Mouse (Mus musculus): ENCODE results near the gene Rbm42.

The Rbm42 gene

GRCm38 (mm10) chr7:30649591-30650540 is at the start of gene Rbm42:
Rbm42 (minus strand) TSS chr7:30650317.
- peak; percentile 99 for DNase-seq

GRCm38 (mm10) chr7:30698589-30698988 is 48.5 kb upstream of the Rbm42 start, which contains the start of gene 2200002J24Rik:
2200002J24Rik (plus strand) TSS chr7:30698926.
- DNase-seq = peak; percentile 22

DNA sequence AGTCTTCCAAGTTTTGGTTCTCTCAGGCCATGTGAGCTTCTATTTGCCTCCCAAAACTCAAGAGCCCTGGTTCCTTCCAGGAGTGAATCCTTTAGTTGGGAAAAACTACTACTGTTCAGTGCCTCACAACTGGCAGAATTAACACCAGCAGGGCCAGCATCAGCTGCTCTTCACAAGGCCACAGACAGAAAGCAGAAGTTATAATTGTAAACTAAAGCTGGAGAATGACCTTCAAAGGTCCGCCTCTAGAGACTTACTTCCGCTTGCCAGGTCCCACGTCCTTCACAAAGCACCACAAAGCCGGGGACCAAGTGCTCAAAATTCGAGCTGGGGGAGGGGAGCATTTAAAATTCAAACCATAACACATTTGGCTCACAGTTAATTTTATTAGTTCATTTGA is 48.0 kb upstream of the Rbm42 start:
- no peak for DNase-seq

GRCm38 (mm10) chr7:30688325-30688724 is 38.2 kb upstream of the Rbm42 start:
- DNase-seq = no peak

- no peak for DNase-seq
These were observed 33.3 kb upstream of the Rbm42 start for GRCm38 (mm10) chr7:30683425-30683824.

- DNase-seq = no peak
These were observed 31.8 kb upstream of the Rbm42 start for GRCm38 (mm10) chr7:30681897-30682296.

DNA sequence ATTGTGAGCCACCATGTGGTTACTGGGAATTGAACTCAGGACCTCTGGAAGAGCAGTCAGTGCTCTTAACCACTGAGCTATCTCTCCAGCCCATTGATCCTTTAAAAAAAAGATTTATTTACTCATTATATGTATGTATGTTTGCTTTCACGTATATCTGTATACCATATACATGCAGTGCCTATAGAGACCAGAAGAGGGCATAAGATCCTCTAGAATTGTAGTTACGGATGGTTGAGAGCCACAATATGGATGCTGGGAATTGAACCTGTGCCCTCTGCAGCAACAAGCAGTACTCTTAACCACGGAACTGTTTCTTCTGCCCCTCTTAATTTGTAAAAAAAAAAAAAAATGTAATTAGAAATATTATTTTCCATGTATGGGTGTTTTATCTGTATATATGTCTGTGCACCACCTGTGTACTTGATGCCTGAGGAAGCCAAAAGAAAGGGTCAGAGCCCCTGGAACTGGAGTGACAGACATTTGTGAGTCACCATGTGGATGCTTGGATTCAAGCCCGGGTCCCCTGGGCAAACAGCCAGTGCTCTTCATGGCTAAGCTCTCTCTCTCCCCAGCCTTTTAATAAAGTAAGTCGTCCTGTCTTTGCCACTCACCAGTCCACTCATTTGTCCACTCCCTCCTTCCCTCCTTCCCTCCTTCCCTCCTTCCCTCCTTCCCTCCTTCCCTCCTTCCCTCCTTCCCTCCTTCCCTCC is 28.3 kb upstream of the Rbm42 start:
- DNase-seq = no peak

GRCm38 (mm10) chr7:30671480-30671879 is 21.4 kb upstream of the Rbm42 start, which contains the start of gene Pmis2:
Pmis2 (minus strand) TSS chr7:30671605.
- no peak for DNase-seq

GRCm38 (mm10) chr7:30669229-30669628 is 19.1 kb upstream of the Rbm42 start:
- no peak for DNase-seq

DNA sequence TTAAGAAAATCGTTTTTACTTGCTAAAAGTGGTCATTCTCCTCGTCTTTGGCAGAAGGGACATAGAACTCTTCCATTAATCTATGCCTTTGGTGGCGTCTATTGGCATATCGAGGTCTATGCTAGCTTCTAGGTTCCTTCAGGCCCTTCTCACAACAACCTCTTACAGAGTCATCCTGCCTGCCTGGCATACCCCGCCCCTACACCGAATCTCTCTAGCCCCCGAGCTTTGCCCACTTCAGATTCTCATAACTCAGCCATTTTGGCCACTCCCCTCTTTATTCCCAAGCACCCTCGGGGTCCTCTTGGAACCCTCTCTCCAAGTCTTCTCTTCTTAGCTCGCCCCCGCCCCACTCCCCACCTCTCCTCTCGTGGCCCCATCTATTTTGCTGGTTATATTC is 15.2 kb upstream of the Rbm42 start:
- no peak for DNase-seq

GRCm38 (mm10) chr7:30664529-30665200 is 14.5 kb upstream of the Rbm42 start, which contains the start of gene Haus5:
Haus5 (minus strand) TSS chr7:30664994.
- DNase-seq = peak; percentile 85

DNA sequence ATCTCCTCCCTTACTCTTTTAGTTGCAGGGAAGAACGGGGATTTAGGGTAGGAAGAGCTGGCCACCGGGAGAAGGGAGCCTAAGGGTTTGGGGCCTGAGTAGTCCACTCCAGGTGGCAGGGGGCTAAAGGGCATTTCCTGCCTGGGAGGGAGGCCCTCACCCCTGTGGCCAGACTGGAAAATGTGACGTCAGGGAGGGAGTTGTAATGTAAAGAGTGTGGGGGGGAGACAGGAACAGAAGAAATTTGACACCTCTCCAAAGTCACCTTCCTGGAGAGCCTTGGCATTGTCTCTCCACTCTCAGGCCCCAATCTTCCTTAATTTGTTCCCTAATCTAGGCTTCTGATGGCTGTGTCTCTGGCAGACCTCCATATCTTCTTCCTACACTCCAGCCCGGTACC is 11.0 kb downstream of the Rbm42 start:
- no peak for DNase-seq

DNA sequence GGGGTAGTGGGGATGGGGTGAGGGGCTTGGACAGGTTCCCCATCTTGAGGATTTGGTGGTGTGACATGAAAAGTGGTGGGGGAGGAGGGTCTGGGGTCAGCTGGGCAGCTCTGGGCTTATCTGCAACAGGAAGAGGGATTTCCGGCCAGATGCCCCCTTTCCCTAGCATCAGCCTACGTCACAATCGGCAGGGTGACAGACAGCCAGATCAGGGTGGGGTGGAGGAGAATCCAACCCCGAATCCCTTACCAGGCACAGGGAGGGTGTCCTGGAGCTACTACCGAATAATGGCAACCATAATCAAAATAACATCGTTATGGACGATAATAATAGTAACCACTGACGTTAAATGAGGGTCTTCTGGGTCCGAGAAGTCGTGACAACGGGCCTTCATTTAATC is 13.7 kb downstream of the Rbm42 start:
- no peak for DNase-seq

- DNase-seq = no peak
These were observed 14.4 kb downstream of the Rbm42 start, which contains the start of gene Etv2 for GRCm38 (mm10) chr7:30635752-30636151. Etv2 (minus strand) TSS chr7:30635852.

- DNase-seq = peak; percentile 18
These were observed 15.5 kb downstream of the Rbm42 start for GRCm38 (mm10) chr7:30634621-30635020.

- no peak for DNase-seq
These were observed 16.2 kb downstream of the Rbm42 start for GRCm38 (mm10) chr7:30633762-30634412.

GRCm38 (mm10) chr7:30629013-30629412 is 21.1 kb downstream of the Rbm42 start:
- DNase-seq = no peak

DNA sequence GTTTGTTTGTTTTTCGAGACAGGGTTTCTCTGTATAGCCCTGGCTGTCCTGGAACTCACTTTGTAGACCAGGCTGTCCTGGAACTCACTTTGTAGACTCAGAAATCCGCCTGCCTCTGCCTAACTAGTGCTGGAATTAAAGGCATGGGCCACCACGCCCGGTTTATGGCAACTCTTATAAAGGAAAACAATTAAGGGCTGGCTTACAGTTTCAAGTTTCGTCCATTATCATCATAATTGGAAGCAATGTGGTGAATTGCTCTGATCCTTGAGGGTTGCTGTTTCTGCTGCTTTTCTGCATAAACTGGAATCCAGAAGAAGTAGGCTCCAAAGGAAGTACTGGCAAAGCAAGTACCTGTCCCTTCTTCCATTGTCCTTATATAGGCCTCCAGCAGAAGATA is 23.5 kb downstream of the Rbm42 start:
- no peak for DNase-seq

DNA sequence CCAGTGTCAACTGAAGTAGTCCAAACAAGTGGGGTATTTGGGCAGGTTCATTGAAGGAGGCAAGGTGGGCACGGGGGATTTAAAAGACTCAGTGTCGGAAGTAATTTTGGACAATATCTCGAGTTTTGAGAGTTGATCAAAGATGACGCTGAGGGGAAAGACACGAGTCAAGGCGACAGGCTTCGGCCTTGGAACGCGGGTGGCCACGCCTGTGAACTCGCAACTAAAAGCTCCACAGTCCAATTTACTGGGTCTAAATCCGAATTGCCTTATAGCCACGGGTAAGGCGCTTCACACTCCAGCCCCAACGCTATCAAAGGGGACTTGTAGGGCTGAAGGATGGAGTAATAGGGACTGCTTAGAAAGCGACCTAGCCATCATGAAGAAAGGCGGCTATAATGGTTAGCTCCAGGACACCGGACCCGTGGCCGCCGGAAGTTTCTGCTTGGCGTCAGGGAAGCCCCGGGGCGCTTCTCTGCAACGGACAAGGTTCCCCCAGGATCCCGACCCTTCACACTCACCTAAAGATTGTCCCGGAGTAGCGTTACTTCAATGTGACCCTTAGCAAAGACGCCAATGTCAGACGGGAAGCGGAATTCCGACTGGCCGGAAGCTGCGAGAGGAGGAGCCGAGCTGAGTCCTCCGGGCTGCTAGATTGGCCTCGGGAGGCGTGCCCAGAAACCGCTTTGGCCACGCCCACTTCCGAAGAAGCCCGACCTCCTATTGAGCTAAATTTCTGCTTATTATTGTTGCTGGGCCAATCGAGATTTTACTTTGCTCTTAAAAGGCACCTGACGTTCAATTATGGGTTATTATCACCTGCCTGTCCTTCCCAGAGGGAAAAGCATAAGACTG is 24.4 kb downstream of the Rbm42 start, which contains the start of gene Cox6b1:
TSS of gene Cox6b1 (minus strand) at position 622 of the 855 bp plus-strand sequence.
- peak; percentile 88 for DNase-seq

GRCm38 (mm10) chr7:30619202-30619601 is 30.9 kb downstream of the Rbm42 start:
- no peak for DNase-seq

- DNase-seq = no peak
These were observed 31.5 kb downstream of the Rbm42 start for GRCm38 (mm10) chr7:30618658-30619057.
